Mouse (Mus musculus) E14TG2a.4 (cell line): Measurements from ENCODE around the gene Zfp266.

Source experiments
- CTCF ChIP-seq: conservative IDR thresholded peaks from 2 replicates; pipeline ENCODE4 v1.5.1; 2014; ENCODE audit warnings: low read length
- NANOG ChIP-seq: IDR thresholded peaks from 2 replicates; pipeline ENCODE4 v1.6.1; 2014; ENCODE audit warnings: borderline replicate concordance, low read length, mixed read lengths
- POU5F1 ChIP-seq: IDR thresholded peaks from 2 replicates; pipeline ENCODE4 v1.6.1; 2014; ENCODE audit warnings: low read length, borderline replicate concordance

- no peak for TF ChIP-seq CTCF
- TF ChIP-seq POU5F1, result no peak
- TF ChIP-seq NANOG, result no peak
These were observed 10.9 kb downstream of the Zfp266 start for GRCm38 (mm10) chr9:20510346-20510745.
